Mouse (Mus musculus): ENCODE results near the gene Gabbr2.

Gabbr2 gene

DNA sequence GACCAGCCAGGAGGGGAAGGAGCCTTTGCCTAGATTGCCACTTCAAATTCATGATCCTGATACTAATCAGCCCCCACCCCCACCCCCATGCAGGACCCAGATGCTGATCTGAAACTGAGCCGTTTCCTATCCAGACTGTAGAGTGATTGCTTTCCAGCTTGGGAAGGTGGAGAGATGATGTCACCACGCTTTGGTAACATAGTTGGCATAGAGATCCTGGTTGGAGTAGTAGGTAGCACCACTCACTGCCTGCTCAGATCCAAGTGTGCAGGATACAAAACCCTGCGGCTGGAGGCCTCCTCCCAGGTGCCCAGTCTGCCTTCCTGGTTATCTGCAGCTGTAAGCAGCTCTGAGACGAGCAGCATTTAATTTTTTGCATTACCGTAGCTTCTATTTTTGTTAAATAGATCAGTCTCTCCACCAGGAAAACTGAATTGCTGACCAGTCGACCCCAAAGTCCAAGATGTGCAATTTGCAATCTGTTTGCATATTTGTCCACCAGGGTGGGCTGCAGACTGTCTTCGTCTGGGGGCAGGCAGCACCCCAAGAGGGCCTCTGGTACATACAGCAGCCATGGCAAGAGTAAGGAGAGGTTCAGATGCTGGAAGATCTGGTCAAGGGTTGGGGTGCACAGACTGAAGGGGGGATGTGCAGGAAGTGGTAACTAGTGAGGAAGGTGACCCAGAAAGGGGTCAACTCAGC lies 233.2 kb downstream of the Gabbr2 start:
- no peak for DNase-seq (ENCODE audit: low spot score)

DNA sequence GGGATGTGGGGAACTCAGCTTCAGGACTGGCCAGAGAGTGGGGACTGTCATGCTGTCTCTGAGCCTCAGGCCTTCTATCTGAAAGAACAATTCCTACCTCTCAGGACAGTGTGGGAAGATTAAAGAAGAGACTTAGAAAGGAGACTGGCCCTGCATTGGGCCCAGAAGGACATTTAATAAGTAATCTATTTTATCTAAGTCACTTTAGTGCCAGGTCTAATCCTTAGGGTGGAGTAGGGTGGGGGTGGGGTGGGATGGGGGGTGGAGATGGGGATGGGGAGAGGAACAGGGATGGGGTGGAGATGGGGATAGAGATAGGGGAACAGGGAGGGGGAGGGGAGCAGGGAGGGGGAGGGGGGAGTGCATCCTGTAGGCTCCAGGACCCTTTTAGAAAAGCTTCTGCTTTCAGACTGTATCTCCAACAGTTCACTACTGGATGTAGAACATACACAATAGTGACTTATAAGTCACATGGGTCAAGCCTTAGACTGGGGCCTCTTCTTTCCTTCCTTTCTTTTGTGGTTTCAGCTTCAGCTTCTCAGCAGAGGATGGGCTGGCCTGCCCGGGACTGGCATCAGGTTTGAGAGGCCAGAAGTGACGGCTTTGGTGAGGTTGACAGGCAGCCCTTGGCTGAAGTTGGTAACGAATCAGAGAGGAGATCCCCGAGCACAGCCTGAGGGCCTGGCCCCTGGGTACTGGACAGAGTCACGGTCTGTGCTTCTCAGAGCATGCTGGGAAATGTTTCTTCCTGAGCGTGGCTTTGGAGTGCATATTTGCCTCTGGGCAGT lies 237.1 kb downstream of the Gabbr2 start:
- no peak for DNase-seq (ENCODE audit: low spot score)

DNA sequence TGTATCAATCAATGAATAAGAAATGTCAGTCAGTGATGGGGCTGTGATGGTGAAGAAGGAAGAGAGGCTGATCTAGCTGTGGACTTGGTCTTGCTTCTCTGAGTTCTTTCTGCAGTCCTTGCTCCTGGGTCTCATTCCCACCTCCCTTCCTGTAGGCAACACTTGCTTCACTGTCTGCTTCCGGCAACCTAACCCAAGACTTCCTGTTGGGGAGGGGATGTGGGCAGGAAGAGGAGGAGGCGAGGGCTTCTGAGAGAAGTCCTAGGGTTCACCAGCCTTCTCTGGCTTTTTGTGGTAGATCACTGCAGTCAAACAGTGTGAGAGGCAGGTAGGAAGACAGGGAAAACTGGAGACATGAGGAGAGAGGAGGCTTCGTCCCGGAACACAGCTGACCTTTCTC lies 239.4 kb downstream of the Gabbr2 start:
- DNase-seq (ENCODE audit: low spot score) = no peak

DNA sequence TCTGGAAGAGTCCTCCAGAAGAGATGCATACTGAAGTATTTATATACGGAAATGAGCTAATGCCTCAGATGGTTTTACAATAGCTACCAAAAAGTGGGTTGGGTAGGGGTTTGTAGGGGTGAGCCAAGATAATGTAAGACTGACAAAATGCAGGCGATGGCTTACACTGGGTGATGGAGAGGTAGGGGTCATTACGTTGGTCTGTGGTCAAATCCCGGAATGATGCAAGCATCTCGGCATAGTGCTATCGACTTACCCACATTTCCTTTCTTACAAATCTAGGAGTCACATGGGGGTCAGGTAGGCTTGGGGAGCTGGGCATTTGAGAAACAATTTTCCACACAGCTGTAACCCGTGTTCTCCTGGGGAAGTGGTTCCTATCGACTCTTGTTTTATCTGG lies 242.7 kb downstream of the Gabbr2 start:
- DNase-seq (ENCODE audit: low spot score) = no peak

DNA sequence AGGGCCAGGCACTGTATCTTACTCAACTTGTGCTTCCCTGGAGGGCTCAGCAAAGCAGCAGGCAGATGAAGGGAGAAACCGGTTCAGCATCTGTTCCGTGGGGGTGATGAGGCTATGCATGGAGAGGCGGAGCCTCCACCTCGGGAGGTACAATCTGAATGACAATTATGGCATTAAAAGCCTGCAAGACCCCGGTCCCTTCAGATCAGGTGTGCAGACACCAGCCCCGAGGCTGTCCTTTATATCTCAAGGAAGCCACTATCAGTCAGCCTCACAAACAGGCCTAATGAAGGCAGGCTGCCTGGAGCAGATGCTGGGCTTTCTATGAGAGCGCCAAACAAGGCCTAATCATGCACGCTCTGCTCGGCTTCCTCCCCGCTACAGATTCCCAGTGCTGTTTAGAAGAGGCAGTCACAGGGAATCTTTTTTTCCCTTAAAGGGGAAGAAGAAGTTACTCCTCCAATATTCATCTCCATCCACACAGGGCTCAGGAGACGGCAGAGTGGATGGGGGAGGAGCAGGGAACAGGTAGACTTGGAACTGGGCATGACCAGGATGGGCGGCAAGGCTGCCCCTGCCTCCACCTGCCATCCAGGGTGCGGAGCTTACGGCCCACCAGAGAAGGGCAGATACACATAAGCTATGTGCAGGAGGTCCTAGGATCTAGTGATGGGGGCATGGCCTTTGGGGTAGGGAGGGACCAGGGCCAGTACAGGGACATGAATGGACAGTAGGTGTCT lies 244.5 kb downstream of the Gabbr2 start:
- peak; percentile 66 for DNase-seq (ENCODE audit: low spot score)

DNA sequence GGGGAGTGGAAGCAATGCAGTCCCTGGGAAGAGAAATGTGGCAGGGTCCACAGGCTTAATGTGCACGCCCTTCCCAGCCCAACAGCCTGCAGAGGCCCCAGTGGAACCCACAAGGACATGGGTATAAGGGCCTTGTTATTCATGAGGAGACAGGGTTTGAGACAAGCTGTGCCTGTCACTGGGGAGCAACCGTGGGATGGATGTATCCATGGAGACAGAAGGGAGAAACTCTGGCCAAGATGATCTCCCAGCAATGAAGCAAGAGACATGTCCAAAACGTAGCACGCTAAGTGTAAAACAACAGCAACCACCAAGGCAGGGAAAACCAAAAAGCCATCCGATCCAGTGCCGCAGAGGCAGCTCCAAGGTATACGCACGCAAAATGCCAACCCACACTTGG lies 246.1 kb downstream of the Gabbr2 start:
- DNase-seq (ENCODE audit: low spot score) = no peak

DNA sequence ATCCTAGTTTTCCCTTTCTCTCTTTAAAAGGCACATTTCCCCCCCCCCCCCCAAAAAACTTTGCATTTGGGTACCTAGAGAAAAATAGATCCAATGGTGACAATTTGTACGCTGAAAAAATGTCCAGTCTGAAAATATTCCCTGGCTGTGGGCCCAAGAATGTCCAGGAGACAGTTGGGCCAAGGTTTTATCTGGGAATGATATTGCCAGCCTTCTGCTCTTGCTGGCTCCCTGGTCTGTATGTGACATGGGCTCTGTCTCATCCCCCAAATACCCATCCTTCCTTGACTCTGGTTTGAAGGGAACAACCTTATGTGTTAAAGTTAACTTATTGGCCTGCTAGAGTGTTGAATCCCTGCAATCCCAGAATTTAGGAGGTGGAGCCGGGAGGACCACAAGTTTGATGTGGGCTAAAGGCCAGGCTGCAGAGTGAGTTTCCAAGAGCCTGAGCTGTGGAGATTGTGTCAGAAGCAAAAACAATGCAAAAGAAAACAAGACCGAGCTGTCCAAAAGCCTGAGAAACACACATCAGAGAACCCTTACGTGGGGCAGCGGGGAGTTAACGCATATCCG lies 247.0 kb downstream of the Gabbr2 start:
- DNase-seq (ENCODE audit: low spot score) = no peak

DNA sequence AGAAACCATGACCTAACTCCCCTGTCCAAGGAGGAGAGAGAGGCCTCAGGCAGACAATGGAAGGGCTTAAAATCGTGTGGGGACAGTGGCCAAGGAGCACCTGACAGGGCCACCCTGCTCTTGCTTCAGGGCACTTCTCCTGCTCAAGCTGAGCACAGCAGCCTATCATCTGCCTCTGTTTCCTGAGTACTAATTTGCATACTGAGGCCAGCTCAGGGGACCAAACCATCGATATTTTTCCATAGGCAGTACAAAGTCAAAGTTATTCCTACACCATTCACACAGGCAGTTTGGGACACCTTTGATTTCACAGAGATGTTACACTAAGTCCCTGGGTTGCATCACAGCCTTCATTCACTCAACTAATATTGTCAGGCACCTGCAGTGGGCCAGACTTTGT lies 249.1 kb downstream of the Gabbr2 start:
- DNase-seq (ENCODE audit: low spot score) = no peak

DNA sequence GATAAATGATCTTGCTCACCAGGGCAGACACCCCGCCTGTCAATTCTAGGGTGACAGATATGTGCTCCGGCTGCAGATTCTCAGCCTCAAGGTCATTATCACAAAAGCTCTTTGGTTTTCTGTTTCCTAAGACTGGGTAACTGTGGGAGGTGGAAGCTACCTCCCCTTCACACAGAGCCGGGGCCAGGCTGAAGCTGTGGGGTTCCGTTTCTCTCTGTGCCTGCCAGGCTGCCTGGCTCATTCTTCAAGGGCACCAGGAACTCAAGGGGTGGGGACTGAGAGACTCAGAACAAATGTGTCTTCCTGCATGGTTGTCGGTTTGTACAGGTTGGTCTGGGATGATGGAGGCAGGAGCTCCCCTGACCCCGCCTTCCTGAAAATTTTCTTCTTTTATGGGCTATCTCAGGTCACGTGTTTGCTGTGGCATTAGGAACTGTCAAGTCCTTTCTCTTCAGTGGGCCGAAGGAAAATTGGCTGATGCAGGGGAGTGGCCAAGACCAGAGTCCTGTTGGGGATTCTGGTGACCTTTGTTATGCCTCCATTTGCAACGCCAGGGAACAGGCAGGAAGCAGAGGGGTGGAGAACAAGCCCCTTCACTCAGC lies 254.7 kb downstream of the Gabbr2 start:
- DNase-seq (ENCODE audit: low spot score) = no peak

DNA sequence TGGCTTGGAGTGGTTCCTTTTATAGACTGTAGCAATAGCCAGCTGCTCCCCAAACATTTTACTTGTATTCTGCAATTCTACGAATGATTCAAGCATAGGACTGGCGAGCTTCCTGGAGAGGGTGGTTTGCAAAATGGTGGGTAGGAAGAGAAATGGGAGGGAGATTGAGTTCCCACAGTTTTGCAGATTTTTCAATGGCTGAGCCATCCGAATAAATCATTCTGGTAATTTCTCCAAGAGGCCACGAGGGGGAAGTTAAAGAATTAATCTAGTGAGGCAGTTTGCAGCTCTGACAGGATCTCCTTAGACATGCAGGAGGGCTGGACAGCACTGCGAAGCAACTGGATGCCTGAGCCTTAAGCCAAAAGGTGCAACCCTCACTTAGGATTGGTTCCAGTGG lies 256.8 kb downstream of the Gabbr2 start:
- DNase-seq (ENCODE audit: low spot score) = no peak

DNA sequence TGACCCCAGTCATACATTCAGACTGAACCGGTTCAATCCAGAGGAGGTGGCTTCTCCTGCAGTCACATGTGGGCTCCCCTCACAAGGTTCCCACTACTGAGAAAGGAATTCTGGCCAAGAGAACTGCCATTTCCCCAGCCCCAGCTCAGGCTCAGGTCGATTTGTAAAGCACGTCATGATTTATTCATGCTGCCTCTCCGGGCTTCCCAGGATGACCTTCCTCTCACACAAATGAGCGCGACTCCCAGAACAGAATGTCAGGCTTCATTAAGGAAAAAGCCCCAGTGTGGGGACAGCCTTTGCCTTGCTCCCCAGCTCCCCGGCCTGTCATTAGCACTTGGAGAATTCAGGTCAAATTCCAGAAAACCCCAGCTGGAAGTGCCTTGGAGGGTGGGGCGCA lies 260.1 kb downstream of the Gabbr2 start:
- no peak for DNase-seq (ENCODE audit: low spot score)

DNA sequence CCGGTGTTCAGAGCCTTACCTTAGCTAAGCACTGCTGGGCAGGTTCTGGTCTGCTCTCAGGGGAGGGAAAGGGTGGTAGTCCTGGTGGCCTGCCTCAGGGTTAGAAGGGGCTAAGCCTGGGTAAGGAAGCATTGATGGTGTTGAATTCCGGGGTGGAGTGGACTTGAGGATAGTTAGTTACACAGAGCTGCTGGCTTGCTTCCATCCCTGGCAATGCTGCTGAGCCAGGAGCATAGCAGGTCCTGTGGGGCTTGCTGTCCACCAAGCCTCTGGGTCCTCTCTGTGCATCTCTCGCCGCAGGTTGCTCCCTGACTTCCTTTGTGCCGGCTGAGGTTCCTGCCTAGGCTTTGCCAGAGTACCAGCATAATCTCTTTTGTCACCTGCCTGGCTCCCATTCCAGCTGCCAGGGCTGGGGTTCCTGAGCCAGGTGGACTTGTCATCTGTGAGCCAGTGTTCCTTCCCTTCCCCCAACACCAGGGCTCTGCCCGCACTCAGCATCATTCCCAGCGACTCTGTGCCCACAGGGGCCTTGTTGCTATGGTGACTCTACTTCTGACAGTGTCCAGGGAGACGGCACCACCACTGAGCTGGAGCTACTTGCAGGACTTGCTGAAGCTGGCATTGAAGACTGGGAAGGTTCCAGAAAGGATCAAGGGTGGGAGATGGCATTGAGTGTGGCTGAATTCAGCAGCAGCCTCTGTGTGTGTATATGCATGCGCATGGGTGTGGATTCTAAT lies 262.2 kb downstream of the Gabbr2 start:
- DNase-seq (ENCODE audit: low spot score) = no peak

DNA sequence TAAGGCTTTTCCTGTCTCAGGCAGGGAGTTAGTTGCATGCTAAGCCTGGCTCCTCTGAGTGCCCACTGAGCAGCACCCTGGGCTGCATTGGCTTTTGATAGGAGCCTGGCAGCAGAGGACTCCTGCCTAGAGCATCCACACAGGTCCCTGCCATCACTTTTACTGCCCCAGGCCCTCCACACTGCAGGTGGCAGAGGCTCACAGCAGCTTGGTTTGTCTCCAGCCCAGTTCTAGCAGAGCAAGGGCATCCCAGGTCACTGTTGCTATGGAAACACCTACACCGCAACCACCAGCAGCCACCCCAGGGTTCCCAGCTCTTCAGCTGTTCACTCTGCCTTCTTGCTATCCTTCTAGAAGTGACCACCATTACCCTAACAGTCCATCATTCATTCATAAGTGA lies 263.4 kb downstream of the Gabbr2 start:
- no peak for DNase-seq (ENCODE audit: low spot score)

DNA sequence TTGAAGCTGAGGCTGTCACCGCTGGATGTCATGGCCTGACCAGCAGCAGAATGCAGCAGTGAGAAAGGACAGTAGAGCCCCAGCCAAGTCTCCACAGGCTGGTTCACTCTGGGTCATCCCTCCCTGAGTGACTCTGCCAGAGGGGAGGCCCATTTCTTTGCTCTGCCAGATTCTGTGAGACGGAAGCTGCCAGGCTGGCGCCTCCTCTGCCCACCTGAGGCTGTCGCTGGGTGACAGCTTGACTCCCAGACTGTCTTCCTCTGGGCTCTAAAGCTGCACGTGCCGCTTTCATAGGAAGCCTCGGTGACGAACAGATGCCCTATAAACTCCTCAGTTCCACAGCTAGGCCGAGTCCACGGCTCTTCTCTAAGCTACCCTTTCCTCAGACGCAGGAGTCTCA lies 264.5 kb downstream of the Gabbr2 start:
- no peak for DNase-seq (ENCODE audit: low spot score)

DNA sequence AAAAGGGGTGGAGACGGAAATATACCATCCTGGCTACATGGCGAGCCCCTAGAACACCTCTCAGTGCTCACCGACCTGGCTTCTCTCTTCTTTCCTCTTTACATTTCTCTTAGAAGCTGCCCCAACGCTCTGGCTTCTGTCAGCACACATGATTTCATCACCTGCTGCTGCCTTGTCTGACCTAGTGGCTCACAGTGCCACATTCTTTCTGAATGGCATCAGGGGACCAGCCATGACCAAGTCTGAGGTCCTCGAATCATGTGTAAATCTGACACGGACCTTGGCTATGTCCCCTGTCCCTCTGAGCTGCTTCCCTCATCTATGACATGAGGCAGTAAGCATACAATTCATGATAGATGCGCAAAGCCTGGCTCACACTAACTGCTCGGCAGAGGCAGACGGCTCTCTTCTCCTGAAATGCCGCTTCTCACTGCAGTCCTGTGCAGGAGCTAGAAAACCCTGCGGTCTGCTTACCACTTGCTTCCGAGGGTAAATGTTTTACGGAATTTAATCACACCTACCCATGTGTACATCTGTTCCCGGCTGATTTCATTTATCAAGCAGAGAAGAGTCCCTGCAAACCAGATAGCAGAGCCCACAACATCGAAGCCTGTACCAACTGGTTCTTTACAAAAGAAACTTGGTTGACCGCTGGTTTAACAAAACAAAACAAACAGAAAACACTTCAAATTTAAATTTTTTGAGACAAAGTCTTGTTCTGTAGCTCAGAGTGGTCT lies 270.7 kb downstream of the Gabbr2 start:
- DNase-seq (ENCODE audit: low spot score) = no peak

DNA sequence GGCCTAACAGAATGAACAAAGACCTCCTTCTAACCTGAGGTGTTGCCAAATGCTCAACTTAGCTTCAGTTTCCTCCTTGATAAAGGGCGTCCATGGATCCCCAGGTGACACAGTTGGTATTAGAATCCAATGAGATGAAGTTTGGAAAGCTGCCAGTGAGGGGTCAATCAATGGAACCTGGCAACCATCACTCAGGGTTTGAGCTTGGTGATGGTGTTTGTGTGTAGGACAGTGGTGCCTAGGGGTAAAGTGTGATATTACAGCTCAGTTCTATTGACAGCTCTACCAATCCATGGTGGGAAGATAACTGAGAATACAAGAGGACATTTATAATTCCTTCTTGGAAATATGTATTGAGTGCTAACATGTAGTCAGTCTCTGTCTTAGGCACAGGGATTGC lies 271.6 kb downstream of the Gabbr2 start:
- peak; percentile 42 for DNase-seq (ENCODE audit: low spot score)

DNA sequence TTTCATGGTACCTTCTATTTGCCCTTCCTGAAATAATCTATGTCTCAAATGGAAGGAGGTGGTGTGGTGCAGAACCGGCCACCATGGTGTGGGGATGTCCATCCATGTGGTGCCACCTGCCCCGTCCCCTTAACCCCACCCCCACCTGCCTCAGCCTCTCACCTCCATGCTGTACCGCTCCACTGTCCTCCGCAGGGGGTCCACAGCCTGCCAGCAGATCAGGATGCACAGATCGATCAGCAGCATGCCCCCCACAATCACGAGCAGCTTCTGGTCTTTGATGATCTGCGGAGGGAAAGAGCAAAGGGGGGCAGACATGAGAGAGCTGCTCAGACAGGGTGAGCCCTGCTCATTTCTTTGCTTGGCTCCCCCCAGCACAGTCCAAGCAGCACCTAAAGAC lies 273.0 kb downstream of the Gabbr2 start:
- DNase-seq (ENCODE audit: low spot score) = no peak

DNA sequence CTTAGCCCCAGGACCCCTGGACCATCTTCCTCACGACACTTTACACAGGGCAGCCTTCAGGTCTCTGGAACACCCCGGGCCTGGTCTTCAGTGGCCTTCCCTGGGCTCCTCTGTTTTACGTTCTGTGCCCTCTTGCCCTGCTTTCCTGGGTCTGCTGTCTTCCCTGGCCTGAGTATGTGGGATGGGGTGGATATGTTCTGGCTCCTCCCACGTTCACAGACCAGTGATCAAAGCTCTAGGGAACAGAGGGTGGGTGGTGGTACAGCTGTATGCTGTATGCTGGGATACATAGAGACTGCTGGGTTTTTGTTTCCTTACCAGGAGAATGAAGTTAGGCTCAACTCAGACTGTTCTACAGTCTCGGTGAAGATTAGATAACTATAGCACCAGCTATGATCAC lies 274.5 kb downstream of the Gabbr2 start:
- DNase-seq (ENCODE audit: low spot score) = no peak

DNA sequence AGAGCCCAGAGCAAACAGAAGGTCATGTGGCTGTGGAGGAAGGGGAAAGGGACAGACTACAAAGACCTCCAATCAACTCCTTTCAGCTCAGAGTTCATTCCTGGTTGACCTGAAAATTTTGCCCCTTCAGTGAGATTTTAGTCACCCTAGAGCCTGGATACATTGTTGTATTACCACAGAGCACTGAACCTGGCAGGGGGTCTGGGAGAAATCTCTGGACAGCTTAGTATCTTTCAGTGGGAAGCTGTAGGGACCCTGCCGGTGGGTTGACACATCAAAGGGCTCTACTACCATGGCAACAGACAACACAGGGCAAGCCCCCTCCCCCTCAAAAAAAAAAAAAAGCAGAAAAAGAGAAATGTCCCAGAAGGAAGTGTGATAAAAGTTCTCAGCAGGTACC lies 275.3 kb downstream of the Gabbr2 start:
- no peak for DNase-seq (ENCODE audit: low spot score)

DNA sequence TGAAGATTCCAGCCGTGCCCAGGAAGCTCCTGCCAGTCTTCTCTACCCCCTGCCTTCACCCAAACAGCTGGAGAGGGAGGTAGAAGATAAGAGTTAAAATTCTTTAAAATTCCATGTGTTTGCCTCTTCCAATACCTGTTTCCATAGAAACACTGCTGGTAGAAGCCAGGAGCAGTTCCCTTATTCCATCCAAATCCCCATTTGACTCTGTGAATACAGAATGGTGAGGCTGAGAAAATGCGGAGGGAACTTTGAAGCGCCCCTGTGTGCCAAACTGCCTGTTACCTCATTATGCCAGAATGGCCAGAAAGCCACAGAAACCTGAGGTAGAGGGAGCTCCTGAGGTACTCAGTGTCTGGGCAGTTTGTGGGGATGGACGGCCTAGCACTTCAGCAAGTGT lies 281.1 kb downstream of the Gabbr2 start:
- DNase-seq (ENCODE audit: low spot score) = no peak

DNA sequence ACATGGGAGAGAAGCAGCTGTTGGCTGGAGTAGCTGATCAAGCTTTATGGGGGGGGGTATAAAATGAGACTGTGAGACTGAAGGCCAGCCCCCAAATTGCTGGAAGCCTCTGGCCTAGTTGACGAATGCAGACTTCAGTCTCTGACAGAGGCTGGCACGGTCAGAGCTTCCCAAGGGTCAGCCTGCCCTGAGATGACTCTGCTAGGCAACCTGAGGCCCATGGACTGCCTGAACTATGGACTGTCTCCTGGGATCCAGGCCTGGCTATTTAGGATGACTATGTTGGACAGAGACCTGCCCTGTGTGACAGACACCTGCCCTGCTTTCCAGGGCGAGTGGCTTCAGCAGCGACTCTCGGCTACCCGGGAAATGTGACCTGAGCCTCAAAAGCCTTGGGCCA lies 281.7 kb downstream of the Gabbr2 start:
- DNase-seq (ENCODE audit: low spot score) = no peak
